ENCODE assay signal across 8 mouse cellular contexts in the genomic region with DNA sequence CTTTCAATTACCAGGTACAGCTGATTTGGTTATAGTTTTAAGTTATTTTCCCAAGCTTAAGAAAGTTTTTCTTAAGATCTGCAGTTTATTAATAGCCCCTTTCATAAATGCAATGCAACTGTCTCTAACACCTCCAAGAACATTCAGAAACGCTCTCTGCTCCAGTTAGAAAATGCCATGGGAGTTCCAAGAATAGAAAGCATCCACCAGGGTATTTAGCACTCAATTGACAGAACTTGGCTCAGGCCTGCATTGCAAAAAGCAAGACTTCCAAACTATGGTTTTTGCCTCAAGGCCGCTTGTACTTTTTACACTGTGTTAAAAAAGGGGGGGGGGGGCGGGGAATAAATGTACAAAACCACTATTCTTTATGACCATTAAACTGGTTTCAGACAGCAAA. TPM values are rescaled to one million over a fixed set of nuclear protein-coding genes. Genes with fewer than 3 reads are reported as not detected.
DNase-seq lines count a peak whose midpoint lies in the region; ATAC-seq and TF ChIP-seq lines count a peak whose summit lies in the region.

No protein-coding gene starts in this region.

- no peak overlapping the region for H3K9ac ChIP-seq in kidney, postnatal 0 days (ENCODE audit: low read depth, low read length)
- no peak overlapping the region for H3K9ac ChIP-seq in embryonic facial prominence, embryonic 11.5 days (replicated peaks; ENCODE audit: low read length)
- 0 out of 2 replicates have a peak overlapping the region, but pooled peaks have one; percentile 88 for H3K9ac ChIP-seq in hindbrain, postnatal 0 days (replicated peaks; ENCODE audit: low read length)
- H3K9ac ChIP-seq in midbrain, embryonic 14.5 days (replicated peaks; ENCODE audit: low read length), result no peak overlapping the region

- ATAC-seq in kidney, postnatal 0 days (replicated peaks; ENCODE audit: low FRiP score, low read depth), result no peak
- ATAC-seq in embryonic facial prominence, embryonic 11.5 days (replicated peaks; ENCODE audit: insufficient number of reproducible peaks, low FRiP score, low TSS enrichment, low read depth), result no peak
- ATAC-seq in hindbrain, postnatal 0 days, result no peak
- no peak for ATAC-seq in midbrain, embryonic 14.5 days (ENCODE audit: low FRiP score, low TSS enrichment)

- H3K4me3 ChIP-seq in kidney, postnatal 0 days (replicated peaks; ENCODE audit: low read depth, low read length), result peak overlapping the region; percentile 87; the same call in 1 of the 2 replicates
- no peak overlapping the region for H3K4me3 ChIP-seq in embryonic facial prominence, embryonic 11.5 days (ENCODE audit: low read depth, low read length)
- peak overlapping the region; percentile 86 for H3K4me3 ChIP-seq in hindbrain, postnatal 0 days (ENCODE audit: low read length)
- H3K4me3 ChIP-seq in midbrain, embryonic 14.5 days (replicated peaks; ENCODE audit: low read depth, low read length), result peak overlapping the region; percentile 80

- 42% methylated on average over 3 of the region's 3 CpGs for WGBS in kidney, postnatal 0 days
- WGBS in embryonic facial prominence, embryonic 11.5 days, result 55% methylated on average over 3 of the region's 3 CpGs
- 26% methylated on average over 3 of the region's 3 CpGs for WGBS in hindbrain, postnatal 0 days
- 36% methylated on average over 3 of the region's 3 CpGs for WGBS in midbrain, embryonic 14.5 days

- no peak overlapping the region for H3K27ac ChIP-seq in kidney, postnatal 0 days
- H3K27ac ChIP-seq in embryonic facial prominence, embryonic 11.5 days (replicated peaks; ENCODE audit: low read depth, low read length), result no peak overlapping the region
- peak overlapping the region; percentile 90; the same call in 1 of the 2 replicates for H3K27ac ChIP-seq in hindbrain, postnatal 0 days
- H3K27ac ChIP-seq in midbrain, embryonic 14.5 days (replicated peaks; ENCODE audit: low read depth, low read length), result no peak overlapping the region

- no peak for DNase-seq in kidney, postnatal 0 days (ENCODE audit: low spot score)
- DNase-seq in kidney, postnatal 25 days, result no peak
- DNase-seq in embryonic facial prominence, embryonic 11.5 days (ENCODE audit: low spot score), result no peak
- DNase-seq in hindbrain, postnatal 0 days (ENCODE audit: low spot score), result peak; percentile 43
- DNase-seq in midbrain, embryonic 14.5 days, result peak; percentile 22
- DNase-seq in urinary bladder, postnatal 10 days (ENCODE audit: low spot score), result no peak
- no peak for DNase-seq in retina, embryonic 14.5 days (ENCODE audit: low spot score)
- no peak for DNase-seq in thymus, postnatal 36 days

- no peaks in the 10 kb centered on the region for H3K27me3 ChIP-seq in kidney, postnatal 0 days (ENCODE audit: insufficient read depth, low read length)
- no peaks in the 10 kb centered on the region for H3K27me3 ChIP-seq in embryonic facial prominence, embryonic 11.5 days (ENCODE audit: control insufficient read depth, insufficient read depth, low read length)
- H3K27me3 ChIP-seq in hindbrain, postnatal 0 days (ENCODE audit: insufficient read depth, low read length), result no peaks in the 10 kb centered on the region
- H3K27me3 ChIP-seq in midbrain, embryonic 14.5 days (ENCODE audit: control insufficient read depth, insufficient read depth, low read length), result no peaks in the 10 kb centered on the region

- H3K4me1 ChIP-seq in kidney, postnatal 0 days (replicated peaks; ENCODE audit: insufficient read depth, low read length), result peaks cover 9% of the 10 kb centered on the region
- H3K4me1 ChIP-seq in embryonic facial prominence, embryonic 11.5 days (ENCODE audit: control insufficient read depth, insufficient read depth, low read length), result peaks cover 7% of the 10 kb centered on the region
- peaks cover 18% of the 10 kb centered on the region for H3K4me1 ChIP-seq in hindbrain, postnatal 0 days (ENCODE audit: insufficient read depth, low read length)
- peaks cover 16% of the 10 kb centered on the region for H3K4me1 ChIP-seq in midbrain, embryonic 14.5 days (ENCODE audit: control insufficient read depth, insufficient read depth, low read length)

- TF ChIP-seq CTCF in kidney, postnatal 0 days (IDR thresholded peaks at IDR 0.05; ENCODE audit: low read depth), result no peak
- TF ChIP-seq CTCF in hindbrain, postnatal 0 days (IDR thresholded peaks at IDR 0.05; ENCODE audit: low read depth), result no peak

- no peaks in the 10 kb centered on the region for H3K9me3 ChIP-seq in kidney, postnatal 0 days (replicated peaks; ENCODE audit: low read length)
- H3K9me3 ChIP-seq in embryonic facial prominence, embryonic 11.5 days (replicated peaks; ENCODE audit: control insufficient read depth, low read length), result no peaks in the 10 kb centered on the region
- H3K9me3 ChIP-seq in hindbrain, postnatal 0 days (ENCODE audit: low read length), result no peaks in the 10 kb centered on the region
- H3K9me3 ChIP-seq in midbrain, embryonic 14.5 days (ENCODE audit: control insufficient read depth, low read length), result no peaks in the 10 kb centered on the region

- peak overlapping the region; percentile 91 for H3K4me2 ChIP-seq in kidney, postnatal 0 days (ENCODE audit: low read length)
- peak overlapping the region; percentile 91; the same call in 1 of the 2 replicates for H3K4me2 ChIP-seq in embryonic facial prominence, embryonic 11.5 days (ENCODE audit: low read depth, low read length)
- peak overlapping the region; percentile 87 for H3K4me2 ChIP-seq in hindbrain, postnatal 0 days (ENCODE audit: low read depth, low read length)
- peak overlapping the region; percentile 89 for H3K4me2 ChIP-seq in midbrain, embryonic 14.5 days (ENCODE audit: low read length)

- H3K36me3 ChIP-seq in kidney, postnatal 0 days (ENCODE audit: insufficient read depth, low read length), result no peaks in the 10 kb centered on the region
- no peaks in the 10 kb centered on the region for H3K36me3 ChIP-seq in embryonic facial prominence, embryonic 11.5 days (replicated peaks; ENCODE audit: control insufficient read depth, insufficient read depth, low read depth, low read length)
- no peaks in the 10 kb centered on the region for H3K36me3 ChIP-seq in hindbrain, postnatal 0 days (ENCODE audit: insufficient read depth, low read length)
- H3K36me3 ChIP-seq in midbrain, embryonic 14.5 days (ENCODE audit: control insufficient read depth, insufficient read depth, low read length), result no peaks in the 10 kb centered on the region

RNA-seq across cellular contexts. Expression of gene Plpp6, which starts 0.6 kb away (rescaled TPM):
- polyA plus RNA-seq in kidney, postnatal 0 days (2015; fragmentation: Nextera tagmentation; extraction: Ambion mirVana), result 16.6 and 19.7 TPM in 2 replicates
- polyA plus RNA-seq in embryonic facial prominence, embryonic 11.5 days (2014; fragmentation: Nextera tagmentation; extraction: Ambion mirVana), result 8.4 and 9.2 TPM in 2 replicates
- total RNA-seq in hindbrain, postnatal 0 days (2014; rRNA removed), result 20.9 and 21.6 TPM in 2 replicates
- polyA plus RNA-seq in hindbrain, postnatal 0 days (2015; fragmentation: Nextera tagmentation; extraction: Ambion mirVana), result 13.8 and 14.2 TPM in 2 replicates
- 14.7 and 17.0 TPM in 2 replicates for polyA plus RNA-seq in midbrain, embryonic 14.5 days (2014; fragmentation: Nextera tagmentation; extraction: Ambion mirVana)

RNA-seq across cellular contexts. Expression of gene 4430402I18Rik, which starts 4.5 kb away (rescaled TPM):
- polyA plus RNA-seq in kidney, postnatal 0 days (2015; fragmentation: Nextera tagmentation; extraction: Ambion mirVana), result 9.0 and 10.3 TPM in 2 replicates
- polyA plus RNA-seq in embryonic facial prominence, embryonic 11.5 days (2014; fragmentation: Nextera tagmentation; extraction: Ambion mirVana), result 0.18 and 0.35 TPM in 2 replicates
- total RNA-seq in hindbrain, postnatal 0 days (2014; rRNA removed), result 1.1 and 1.7 TPM in 2 replicates
- 2.4 and 3.0 TPM in 2 replicates for polyA plus RNA-seq in hindbrain, postnatal 0 days (2015; fragmentation: Nextera tagmentation; extraction: Ambion mirVana)
- polyA plus RNA-seq in midbrain, embryonic 14.5 days (2014; fragmentation: Nextera tagmentation; extraction: Ambion mirVana), result 0.85 and 0.96 TPM in 2 replicates

RNA-seq across cellular contexts. Expression of gene Cdc37l1, which starts 27.0 kb away (rescaled TPM):
- polyA plus RNA-seq in kidney, postnatal 0 days (2015; fragmentation: Nextera tagmentation; extraction: Ambion mirVana), result 28.2 and 33.0 TPM in 2 replicates
- 39.8 and 40.9 TPM in 2 replicates for polyA plus RNA-seq in embryonic facial prominence, embryonic 11.5 days (2014; fragmentation: Nextera tagmentation; extraction: Ambion mirVana)
- 40.0 and 61.8 TPM in 2 replicates for total RNA-seq in hindbrain, postnatal 0 days (2014; rRNA removed)
- 34.6 and 36.2 TPM in 2 replicates for polyA plus RNA-seq in hindbrain, postnatal 0 days (2015; fragmentation: Nextera tagmentation; extraction: Ambion mirVana)
- 54.8 and 62.3 TPM in 2 replicates for polyA plus RNA-seq in midbrain, embryonic 14.5 days (2014; fragmentation: Nextera tagmentation; extraction: Ambion mirVana)

Comparison
In these comparisons a context has a peak if more than half of its experiments do, and no peak if none do; other contexts are left out.
1. DNase-seq: peak in hindbrain, postnatal 0 days (single experiment) and midbrain, embryonic 14.5 days (single experiment); none in kidney, postnatal 0 days (single experiment), kidney, postnatal 25 days (0 of 2), embryonic facial prominence, embryonic 11.5 days (single experiment), urinary bladder, postnatal 10 days (single experiment), retina, embryonic 14.5 days (single experiment) and thymus, postnatal 36 days (0 of 2).
2. Peak in every context shown above with its lines, with median percentiles within 50 percentile points of each other: H3K4me2 ChIP-seq.